Mouse (Mus musculus) adrenal gland, postnatal 14 days (tissue): Measurements from ENCODE around the gene Fkbp5. TPM values are rescaled to one million over a fixed set of nuclear protein-coding genes. Genes with fewer than 3 reads are reported as not detected.

Source experiments
- DNase-seq: peaks from one replicate; pipeline ENCODE4 v3.0.0; 2021; ENCODE audit warnings: mixed read lengths
- total RNA-seq: library from RNA; stranded (reverse); gene quantifications from 2 replicates; pipeline ENCODE4 v1.2.3, GENCODE M21; 2021

Fkbp5 gene
- total RNA-seq, 1 experiment from 2014 or later: 73.0 TPM

- no peak for DNase-seq
These were observed 6.2 kb upstream of the Fkbp5 start for GRCm38 (mm10) chr17:28523355-28524008.

- DNase-seq: peak; percentile 95
These were observed 5.5 kb upstream of the Fkbp5 start for GRCm38 (mm10) chr17:28522623-28523354.

- no peak for DNase-seq
These were observed 4.6 kb upstream of the Fkbp5 start for GRCm38 (mm10) chr17:28521920-28522319.

GRCm38 (mm10) chr17:28521071-28521726 lies 3.9 kb upstream of the Fkbp5 start:
- no peak for DNase-seq

GRCm38 (mm10) chr17:28520561-28520960 lies 3.2 kb upstream of the Fkbp5 start:
- DNase-seq: no peak

GRCm38 (mm10) chr17:28519827-28520226 lies 2.5 kb upstream of the Fkbp5 start:
- no peak for DNase-seq

- DNase-seq: peak; percentile 78
These were observed 1.3 kb upstream of the Fkbp5 start for GRCm38 (mm10) chr17:28518615-28519071.

GRCm38 (mm10) chr17:28517956-28518614 lies 758 bp upstream of the Fkbp5 start:
- DNase-seq: peak; percentile 95

GRCm38 (mm10) chr17:28516881-28517280 lies 446 bp downstream of the Fkbp5 start:
- no peak for DNase-seq

GRCm38 (mm10) chr17:28515431-28516341 lies 1.6 kb downstream of the Fkbp5 start:
- DNase-seq: peak; percentile 79

GRCm38 (mm10) chr17:28514555-28514954 lies 2.8 kb downstream of the Fkbp5 start:
- DNase-seq: no peak

- DNase-seq: peak; percentile 63
These were observed 3.5 kb downstream of the Fkbp5 start for GRCm38 (mm10) chr17:28513844-28514243.

GRCm38 (mm10) chr17:28513337-28513736 lies 4.0 kb downstream of the Fkbp5 start:
- DNase-seq: no peak

- peak; percentile 87 for DNase-seq
These were observed 4.6 kb downstream of the Fkbp5 start for GRCm38 (mm10) chr17:28512696-28513095.

- no peak for DNase-seq
These were observed 5.4 kb downstream of the Fkbp5 start for GRCm38 (mm10) chr17:28511616-28512541.

GRCm38 (mm10) chr17:28510445-28511342 lies 6.6 kb downstream of the Fkbp5 start:
- DNase-seq: peak; percentile 36

- DNase-seq: peak; percentile 43
These were observed 9.8 kb downstream of the Fkbp5 start for GRCm38 (mm10) chr17:28507496-28507895.

- no peak for DNase-seq
These were observed 10.4 kb downstream of the Fkbp5 start for GRCm38 (mm10) chr17:28506895-28507294.

GRCm38 (mm10) chr17:28505591-28505990 lies 11.7 kb downstream of the Fkbp5 start:
- DNase-seq: no peak
